Mouse (Mus musculus): ENCODE data around the gene Sh3pxd2a.

Gene Sh3pxd2a

GRCm38 (mm10) chr19:47311162-47311561 is 153.0 kb downstream of the Sh3pxd2a start:
- no peak for DNase-seq (ENCODE audit: low spot score)

DNA sequence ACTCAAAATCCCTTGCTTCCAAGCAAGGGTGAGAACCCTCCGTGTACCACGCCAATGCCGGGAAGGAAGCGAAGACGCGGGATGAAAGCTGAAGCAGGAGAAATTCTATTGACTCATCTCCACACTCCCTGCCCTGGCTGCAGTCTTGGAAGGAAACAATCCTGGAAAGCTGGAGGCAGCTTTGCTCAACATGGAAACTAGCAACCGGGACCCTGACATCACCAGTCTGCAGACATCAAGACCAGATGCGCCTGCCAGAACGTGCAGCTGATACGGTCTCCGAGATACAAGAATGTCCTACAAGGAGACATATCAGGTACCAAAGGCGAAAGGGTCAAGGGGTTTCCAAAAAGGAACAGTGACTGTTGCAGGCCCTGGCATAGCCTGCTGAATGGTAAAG is 154.4 kb downstream of the Sh3pxd2a start:
- no peak for DNase-seq (ENCODE audit: low spot score)

DNA sequence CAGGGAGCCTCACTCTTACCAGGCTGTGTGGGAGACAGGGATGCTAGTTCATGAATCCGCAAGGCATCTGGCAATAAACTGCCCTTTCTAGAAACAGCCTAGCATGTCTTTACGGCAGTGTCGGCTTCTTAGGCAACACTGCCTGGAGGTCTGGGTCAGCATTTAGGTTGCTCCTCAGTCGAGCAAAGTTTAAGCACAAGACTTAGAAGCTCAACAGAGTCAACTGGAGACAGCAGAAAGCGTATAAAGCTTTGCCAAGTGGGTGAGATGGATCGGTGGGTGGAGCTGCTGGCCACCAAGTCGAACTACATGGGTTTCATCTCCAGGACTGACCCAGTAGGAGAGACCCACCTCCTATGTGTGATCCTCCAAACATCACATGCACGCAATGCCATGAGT is 157.3 kb downstream of the Sh3pxd2a start:
- DNase-seq (ENCODE audit: low spot score), result no peak

DNA sequence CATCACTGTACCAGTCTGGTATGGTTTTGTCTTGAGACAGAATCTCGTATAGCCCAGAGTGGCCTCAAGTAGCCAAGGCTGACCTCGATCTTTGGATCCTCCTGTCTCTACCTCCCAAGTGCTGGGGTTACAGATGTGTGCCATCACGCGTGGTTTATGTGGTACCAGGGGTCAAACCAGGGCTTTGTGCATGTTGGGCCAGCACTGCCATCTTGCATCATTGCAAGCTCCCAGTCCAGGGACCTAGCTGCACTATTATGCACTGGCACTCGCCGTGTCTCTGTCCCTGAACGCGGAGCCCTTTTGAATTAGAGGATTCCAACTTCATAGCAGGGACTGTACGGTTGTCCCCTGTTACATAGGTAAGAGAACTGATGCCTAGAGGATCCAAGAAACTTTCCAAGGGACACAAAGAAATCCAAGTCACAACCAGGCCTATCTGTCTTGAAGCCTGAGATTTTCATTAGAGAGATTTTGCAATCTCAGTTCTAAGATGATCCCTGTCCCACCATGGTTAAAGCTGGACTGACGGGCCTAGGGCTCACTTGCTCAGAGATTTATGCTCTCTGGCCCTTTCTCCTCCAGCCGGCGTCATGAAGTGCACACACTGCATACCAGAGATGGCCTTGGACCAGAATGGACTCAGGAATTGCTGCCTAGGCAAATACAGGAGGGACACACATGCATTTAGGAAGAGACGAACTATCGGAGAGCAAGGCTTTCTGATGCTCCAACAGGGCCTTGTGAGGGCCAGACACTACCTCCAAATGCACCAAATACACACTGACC is 157.9 kb downstream of the Sh3pxd2a start:
- no peak for DNase-seq (ENCODE audit: low spot score)

DNA sequence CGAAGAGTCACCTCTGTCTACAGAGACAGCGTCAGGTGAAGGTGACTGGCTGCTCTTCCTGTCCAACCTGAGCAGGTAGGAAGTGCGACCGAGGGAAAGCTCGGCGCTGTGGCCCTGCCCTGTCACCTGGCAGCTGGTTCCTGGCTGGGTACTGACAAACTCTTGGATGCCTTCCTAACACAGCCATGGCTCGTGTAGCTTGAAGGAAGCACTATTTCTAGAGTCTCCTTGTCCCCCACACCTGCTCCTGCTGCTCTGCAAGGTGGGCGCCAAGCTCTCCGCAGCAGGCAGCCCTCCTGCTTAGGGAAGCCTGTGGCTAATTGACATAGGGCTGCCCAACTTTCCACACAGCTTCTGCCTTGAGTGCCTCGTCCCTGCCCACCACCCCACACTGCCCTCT is 158.8 kb downstream of the Sh3pxd2a start:
- no peak for DNase-seq (ENCODE audit: low spot score)

DNA sequence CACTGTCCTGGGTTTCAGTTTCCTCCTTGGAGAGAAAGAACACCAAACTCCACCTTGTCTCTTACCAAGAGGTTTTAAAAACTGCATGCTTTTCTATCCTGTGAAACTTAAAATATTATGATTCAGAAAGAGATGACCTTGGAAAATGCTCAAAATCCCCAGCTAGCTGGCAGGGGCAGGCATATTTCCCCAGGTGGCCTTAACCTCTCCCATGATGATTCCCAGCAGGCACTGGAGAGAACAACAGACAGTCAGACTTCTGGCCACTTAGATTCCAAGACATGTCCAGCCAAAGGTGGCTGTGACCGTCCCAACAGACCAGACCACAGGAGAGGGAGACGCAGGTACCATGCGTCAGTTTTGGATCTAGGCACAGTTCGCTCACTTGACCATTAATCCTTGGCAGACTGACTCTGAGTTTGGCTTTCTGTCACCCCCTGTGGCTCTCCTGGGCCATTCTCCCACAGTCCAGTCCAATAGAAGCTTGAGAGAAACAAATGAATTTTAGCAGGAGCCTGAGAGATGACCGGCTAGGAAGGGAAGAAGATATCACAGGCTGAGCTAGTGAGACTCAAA is 159.9 kb downstream of the Sh3pxd2a start:
- DNase-seq (ENCODE audit: low spot score), result no peak

DNA sequence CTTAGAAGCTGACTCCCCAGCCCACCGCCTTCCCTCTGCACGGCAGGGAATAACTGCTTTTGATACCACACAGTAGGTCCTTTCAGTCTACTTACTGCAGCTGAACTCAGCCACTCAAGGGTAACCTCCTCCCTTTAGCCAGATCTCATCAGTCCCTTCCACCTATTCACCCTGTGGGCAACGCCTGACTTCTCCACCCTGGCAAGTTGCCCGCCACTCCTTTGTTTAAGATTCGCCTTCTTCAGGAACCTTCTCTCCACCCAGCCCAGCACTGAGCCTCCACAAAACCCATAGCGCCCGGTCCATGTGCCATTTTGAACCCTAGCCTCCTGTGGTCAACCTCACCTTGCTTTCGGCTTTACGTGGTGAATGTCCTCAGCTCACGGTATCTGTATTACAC is 161.1 kb downstream of the Sh3pxd2a start:
- DNase-seq (ENCODE audit: low spot score), result no peak

DNA sequence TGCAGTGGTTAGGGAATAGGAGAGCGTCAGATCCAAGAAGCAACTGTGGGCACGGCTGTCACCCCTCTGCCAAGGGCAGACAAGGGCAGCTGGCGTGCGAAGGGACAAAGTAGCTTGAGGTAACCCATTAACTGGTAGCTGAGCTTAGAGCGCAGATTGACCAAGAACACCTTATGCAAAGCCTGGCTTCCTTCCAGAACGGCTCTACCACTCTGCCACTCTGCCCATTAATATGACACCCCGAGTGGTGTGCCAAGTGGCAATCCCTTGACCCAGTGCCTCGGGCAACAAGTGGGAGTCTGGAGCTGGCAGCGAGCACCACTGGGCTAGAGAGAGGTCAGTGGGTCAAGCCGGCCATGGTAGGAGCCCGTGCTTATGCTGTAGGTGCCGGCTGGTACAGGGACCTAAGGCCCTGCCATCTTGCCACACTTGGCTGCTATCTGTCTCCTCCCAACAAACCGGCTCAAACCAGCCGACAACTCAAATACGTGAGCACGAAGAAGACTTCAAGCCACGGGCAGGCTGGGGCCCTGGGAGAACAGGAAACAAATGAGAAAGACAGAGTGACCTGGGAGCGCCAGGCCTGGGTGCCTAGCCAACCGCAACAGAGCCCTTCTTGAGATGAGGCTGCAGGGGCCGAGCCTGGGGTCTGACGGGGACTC is 161.9 kb downstream of the Sh3pxd2a start:
- peak; percentile 46 for DNase-seq (ENCODE audit: low spot score)

DNA sequence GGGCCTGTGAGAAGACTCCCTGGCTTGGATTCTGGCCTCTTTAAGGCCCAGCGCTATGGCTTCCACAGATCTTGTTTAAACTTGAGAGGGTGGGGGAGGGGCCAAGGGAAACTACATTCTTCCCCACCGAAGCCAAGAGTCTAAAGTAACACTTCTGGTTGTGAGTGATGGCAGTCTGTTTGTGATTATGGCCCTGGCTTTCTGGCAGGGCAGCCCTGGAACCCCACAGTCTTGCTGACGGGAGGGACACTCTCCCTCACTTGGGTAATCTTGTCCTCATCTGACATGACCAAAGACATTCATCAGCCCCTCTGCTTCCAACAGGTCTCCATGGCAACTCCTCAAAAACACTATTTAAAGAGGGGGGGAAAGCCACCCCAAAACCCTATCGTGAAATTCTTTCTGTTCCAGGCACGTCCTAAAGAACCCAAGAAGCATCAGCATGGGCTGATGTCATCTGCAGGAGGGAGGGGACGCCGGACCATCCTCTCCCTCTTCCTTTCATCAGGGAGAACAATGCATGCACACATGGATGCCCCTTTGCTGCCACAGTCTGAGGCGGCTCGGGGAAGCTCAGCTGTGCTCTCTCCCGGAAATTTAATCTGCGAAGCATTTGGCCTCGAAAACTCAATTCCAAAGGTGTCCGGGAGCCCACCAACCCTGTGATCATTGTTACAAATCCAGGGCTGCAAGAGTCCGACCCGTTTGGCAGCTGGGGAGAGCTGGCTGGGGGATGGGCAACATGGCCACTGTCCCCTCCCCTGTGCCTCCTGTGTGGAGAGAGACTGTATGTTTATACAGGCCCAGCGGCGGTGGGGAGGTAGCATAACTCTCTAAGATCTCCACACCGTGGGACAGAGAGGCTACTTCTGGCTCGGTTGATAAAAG is 162.7 kb downstream of the Sh3pxd2a start:
- peak; percentile 79 for DNase-seq (ENCODE audit: low spot score)

- no peak for DNase-seq (ENCODE audit: low spot score)
Measured at GRCm38 (mm10) chr19:47298100-47298499, 166.1 kb downstream of the Sh3pxd2a start.

- DNase-seq (ENCODE audit: low spot score), result peak; percentile 40
Measured at GRCm38 (mm10) chr19:47292451-47292951, 171.7 kb downstream of the Sh3pxd2a start.

- peak; percentile 75 for DNase-seq (ENCODE audit: low spot score)
Measured at GRCm38 (mm10) chr19:47291307-47292080, 172.7 kb downstream of the Sh3pxd2a start.

DNA sequence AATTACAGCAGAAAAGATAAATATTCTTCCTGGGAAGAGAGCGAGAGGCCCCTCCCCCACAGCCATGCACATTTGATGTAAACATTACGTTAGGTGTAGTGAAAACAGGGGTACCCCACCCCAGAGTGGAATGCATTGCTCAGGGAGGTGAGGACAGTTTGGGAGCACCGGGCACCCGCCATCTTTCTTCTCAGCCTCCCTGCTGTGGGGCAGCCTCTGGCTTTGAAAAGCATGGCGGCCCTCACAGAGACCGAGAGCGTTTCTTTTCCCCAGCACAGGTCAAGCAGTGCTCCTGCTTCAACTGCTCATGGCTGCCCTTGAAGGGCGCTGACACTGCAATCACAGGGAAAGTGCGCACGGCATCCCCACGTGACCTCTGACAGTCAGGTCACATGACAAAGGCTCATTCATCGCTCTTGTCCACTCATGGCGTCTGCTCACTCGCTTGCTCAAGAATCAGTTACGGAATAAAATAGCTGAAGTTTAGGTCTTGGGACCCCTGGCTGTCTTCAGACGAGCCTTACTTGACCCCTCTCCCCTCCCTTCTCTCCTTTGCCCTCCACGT is 177.2 kb downstream of the Sh3pxd2a start:
- peak; percentile 64 for DNase-seq (ENCODE audit: low spot score)

GRCm38 (mm10) chr19:47285581-47285980 is 178.6 kb downstream of the Sh3pxd2a start:
- DNase-seq (ENCODE audit: low spot score), result no peak

GRCm38 (mm10) chr19:47282688-47283215 is 181.4 kb downstream of the Sh3pxd2a start:
- no peak for DNase-seq (ENCODE audit: low spot score)

DNA sequence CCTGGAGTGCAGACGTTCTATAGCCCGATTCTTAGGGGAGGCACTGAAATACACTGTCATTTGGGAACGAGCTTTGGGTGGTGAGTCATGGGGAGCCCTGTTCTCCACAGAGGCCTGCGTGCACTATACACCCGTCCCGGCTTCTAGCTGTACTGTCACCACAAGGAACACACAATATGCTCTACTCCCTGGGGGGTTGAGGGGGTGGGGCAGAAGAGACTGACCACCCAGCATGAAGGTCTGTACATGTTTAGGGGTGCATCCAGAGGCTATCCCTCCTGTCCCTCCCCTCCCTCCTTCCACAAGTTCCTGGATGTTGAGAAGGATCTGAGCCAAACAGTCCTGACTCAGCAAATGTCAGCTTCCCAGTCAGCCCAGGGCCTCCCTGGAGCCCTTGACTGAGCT is 182.1 kb downstream of the Sh3pxd2a start:
- DNase-seq (ENCODE audit: low spot score), result no peak

DNA sequence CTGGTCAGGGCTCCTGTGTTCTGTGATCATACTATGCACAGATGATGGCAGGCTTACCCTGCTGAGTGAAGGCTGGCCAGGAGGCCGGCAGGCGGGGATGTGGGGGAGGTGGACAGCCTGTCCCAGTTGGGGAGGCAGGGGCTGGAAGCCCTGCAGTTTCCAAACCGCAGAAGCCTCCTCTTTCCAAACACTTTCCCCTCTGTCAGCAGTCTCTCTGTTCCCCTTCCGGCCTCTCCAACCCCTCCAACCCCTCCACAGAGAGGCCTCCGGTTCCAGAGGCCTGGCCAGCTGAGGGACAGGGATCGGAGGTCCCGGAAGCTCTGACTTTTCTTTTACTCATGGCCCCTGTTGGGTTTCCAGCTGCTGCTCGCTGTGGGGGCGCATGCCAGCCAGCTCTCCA is 183.3 kb downstream of the Sh3pxd2a start:
- no peak for DNase-seq (ENCODE audit: low spot score)

DNA sequence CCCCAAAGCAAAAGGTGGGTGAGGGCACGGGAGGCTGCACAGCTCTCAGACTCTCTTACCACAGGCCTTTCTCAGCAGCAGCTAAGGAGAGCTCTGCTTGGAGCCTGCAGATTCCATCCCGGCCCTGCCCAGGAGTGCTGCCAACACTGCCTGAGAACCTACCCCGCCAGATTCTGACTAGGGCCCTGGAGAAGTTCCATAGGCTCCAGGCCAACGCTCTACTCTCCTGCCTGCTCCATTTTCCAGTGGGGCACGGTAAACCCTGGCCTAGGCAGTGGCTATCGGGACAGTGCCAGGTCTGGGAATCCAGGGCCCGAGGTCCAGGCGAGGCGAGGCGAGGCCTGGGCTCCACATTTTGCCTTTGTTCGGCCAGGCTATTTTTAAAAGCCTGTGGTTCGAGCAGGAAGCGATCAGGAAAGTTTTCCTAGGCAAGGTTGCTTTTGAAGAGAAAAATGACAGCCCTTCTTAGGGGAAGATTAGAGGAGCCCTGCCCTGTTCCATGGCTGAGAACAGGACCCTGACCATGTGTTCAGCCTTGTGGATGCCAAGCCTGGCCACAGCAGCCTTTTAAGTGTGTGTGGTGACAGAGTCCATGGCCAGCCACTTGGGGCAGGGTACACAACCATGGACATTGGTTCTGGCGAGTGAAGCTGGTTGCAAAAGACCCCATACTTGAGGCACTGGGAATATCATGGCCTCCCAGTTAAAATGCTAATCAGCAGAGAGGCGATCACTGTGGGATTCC is 184.2 kb downstream of the Sh3pxd2a start:
- no peak for DNase-seq (ENCODE audit: low spot score)

DNA sequence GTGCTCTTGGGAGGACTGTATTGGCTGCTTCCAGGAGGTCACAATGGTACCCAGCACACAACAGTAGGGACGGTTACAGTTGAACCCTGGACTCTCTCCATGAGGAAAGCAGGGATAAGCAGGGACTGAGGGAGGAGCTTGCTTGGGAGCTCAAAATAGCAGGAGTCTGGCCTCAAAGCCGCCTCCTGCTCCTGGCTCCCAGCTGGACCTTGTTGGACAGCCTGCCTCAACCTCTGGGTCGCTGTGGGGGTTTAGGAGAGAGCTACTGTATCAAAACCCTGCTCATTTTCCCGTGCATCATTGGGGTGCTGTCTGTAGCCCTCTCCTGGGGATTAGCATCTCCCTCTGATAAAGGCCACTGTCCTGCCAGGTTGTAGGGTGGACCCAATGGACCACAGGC is 184.8 kb downstream of the Sh3pxd2a start:
- no peak for DNase-seq (ENCODE audit: low spot score)

- DNase-seq (ENCODE audit: low spot score), result no peak
Measured at GRCm38 (mm10) chr19:47276730-47277129, 187.5 kb downstream of the Sh3pxd2a start.

All from embryo, embryonic 10 days (tissue).